Mouse (Mus musculus): ENCODE data around the gene Atp6v0d1.

Gene Atp6v0d1

DNA sequence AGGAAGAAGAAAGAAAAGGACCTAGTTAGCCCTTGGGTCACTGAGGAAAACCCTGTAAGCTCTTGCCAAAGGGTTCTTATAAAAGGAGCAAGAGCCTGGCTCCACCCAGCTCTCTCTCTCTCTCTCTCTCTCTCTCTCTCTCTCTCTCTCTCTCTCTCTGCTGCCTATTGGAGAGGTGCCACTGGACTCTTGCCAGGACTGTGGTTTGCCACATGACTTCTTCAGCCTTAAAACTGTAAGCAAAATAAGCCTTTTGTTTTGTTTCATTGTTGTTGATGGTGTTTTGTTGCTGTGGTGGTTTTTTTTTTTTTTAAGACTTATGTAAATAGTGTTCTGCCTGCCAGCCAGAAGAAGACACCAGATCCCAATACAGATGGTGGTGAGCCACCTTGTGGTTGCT lies 7.6 kb upstream of the Atp6v0d1 start:
- no peak for DNase-seq

DNA sequence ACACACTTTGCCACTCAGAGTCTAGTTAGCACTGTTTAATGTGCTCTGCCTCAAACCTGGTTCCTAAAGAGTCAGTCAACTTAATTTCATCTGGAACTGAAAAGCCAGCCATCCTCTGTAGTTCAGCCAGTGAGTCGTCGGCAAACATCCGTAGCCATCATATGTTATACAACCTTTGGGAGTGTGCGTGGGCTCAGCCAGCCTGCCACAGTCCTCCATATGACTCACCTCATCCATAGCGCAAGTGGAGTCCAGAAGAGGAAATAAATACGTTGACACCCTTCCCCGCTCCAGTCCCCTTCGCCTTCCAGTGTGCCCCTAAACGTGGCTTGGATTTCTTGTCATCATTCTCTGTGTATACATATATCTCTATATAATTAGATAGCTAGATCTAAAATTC lies 6.0 kb upstream of the Atp6v0d1 start:
- no peak for DNase-seq

DNA sequence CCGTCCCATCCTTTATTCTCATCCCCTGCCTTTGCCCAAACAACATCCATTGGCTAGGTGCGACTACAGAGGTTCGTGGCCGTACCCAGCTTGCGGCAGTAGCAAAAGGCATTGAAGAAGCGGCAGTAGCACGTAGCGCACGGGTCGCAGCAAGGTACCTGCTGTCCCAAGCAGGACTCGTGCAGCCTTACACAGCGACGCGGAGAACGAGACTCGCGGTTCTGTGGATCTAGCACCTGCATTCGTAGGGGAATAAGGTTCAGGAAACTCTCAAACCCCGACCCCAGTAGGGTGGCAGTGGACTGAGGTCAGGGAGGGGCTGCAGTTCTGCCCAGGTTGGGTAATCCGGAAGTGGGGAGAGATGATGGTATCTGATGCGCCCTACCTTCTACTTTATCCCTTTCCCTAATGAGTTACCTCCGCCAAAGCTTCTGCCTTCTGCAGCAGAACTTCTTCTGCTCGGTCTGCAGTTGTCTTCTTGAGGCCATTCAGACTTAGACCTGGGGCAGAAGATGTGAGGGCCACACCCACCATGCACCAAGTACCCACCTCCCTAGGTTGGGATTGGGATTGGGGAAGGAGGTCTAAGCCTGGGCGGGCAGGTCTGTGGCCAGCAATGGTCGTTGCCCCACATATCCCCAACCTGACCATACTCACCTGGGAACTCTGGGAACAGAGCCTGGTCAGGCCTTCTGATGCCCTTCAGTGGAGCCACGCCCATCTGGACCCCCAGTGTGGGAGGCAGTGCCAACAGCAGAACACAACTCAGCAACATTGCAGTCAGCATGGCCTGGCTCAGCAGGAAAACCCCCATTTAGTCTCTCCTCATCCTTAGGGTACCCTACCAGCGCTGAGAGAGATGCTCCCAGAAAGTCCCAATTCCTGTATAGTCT lies 1.1 kb upstream of the Atp6v0d1 start:
- DNase-seq = peak; percentile 20 to 41

DNA sequence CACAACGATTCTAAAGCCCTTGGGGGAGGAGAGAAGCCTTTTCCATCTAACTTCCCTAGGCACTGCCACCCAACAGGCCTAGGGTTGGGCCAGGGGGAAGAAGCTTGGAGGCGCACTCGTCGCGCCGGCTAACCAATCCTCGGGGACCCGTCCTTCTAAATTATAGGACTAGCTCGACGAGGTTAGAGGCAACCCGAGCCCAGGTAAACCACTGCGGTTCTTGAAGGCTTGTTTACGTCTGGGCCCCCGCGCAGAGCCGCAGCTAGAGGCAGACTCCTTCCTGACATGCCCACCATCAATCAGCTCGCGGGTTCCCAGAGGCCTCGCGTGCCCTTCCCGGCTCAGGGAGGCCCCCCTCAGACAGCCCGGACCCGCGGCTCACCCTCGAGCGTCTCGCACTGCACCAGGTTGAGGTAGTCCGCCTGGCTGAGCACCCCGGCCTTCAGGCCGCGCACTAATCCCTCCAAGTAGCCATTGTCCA lies 406 bp downstream of the Atp6v0d1 start:
- no peak for DNase-seq

DNA sequence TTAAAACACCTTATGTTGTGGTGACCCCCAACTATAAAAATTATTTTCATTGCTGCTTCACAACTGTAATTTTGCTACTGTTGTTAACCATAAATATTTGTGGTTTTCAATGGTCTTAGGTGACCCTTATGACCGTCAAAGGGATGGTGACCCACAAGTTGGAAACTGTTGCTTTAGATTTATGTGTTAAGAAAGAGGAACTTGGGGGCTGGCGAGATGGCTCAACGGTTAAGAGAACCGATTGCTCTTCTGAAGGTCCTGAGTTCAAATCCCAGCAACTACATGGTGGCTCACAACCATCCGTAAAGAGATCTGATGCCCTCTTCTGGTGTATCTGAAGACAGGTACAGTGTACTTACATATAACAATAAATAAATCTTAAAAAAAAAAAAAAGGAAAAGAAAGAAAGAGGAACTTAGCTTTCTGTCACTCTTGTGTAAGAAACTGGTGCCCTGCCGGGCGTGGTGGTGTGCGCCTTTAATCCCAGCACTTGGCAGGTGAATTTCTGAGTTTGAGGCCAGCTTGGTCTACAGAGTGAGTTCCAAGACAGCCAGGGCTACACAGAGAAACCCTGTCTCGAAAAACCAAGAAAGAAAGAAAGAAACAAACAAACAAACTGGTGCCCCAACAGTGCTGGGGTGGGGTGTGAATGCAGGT lies 1.1 kb downstream of the Atp6v0d1 start:
- DNase-seq = peak in 1 of 2 experiments; percentile 8

DNA sequence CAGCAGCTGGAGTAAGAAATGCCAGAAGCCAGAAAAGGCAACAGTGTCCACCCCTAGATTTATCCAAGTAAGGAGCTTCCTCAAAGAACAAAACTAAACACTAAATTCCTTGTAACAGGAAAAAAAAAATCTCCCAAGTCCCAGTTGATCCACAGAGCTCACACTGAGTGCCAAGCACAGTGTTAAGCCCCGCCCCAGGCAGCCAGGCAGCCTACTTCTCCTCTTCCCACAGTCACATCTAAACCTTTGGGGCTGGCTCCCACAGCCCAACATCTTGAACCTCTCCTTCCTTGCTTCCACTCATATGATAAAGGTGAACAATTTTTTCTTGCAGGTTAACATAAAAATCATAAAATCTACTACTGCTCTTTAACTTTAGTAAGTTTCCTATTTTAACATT lies 2.0 kb downstream of the Atp6v0d1 start:
- no peak for DNase-seq

DNA sequence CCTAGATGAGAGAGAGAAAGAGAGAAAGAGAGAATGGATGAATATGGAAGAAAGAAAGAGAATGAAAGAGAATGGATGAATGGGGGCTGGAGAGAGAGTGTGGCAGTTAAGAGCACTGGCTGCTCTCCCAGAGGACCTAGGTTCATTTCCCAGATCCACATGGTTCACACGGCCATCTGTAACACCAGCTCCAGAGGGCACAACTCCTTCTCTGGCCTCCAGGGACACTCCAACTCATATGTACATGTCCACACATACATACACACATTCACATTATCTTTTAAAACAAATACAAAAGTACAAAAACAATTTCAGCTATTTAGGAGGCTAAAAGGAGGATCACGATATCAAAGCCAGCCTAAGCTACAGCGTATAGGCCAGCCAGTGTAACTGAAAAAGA lies 3.0 kb downstream of the Atp6v0d1 start:
- no peak for DNase-seq

DNA sequence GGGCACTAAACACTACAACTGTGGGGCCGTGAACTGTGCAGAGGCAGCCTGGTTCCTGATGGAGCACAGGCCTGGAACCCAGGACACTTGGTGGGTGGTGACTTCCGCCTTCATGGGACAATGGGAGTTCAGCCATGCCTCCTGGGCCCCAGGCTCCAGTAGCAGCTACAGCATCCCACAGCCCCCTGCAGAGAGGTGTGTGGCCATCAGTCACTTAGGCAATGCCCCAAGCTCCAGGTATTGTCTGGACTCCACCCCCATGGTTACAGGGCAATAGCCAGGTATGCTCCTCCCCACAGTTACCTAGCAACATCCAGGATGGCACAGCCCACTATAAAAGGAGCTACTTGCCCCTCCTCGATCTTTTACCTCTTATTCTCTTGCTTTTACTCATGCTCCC lies 10.6 kb downstream of the Atp6v0d1 start:
- no peak for DNase-seq

DNA sequence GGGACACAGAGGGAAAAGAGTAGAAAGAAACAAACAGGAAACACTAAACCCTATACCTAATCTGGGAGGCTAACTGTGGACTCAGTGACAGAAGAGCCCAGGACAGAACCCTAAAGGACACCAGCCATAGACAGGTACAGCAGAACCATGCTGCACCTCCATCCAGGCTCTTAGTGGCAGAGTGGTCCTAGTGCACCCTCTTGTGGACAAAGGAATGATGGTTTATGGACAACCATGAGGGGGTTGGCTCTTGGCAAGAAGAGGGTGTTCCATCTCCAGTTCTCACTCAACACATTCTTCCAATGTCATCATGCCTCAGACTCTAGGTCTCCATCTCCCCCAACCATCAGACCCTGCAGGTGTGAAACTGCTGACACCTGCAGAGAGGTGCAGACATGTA lies 11.8 kb downstream of the Atp6v0d1 start:
- peak in 1 of 2 experiments; percentile 35 for DNase-seq

DNA sequence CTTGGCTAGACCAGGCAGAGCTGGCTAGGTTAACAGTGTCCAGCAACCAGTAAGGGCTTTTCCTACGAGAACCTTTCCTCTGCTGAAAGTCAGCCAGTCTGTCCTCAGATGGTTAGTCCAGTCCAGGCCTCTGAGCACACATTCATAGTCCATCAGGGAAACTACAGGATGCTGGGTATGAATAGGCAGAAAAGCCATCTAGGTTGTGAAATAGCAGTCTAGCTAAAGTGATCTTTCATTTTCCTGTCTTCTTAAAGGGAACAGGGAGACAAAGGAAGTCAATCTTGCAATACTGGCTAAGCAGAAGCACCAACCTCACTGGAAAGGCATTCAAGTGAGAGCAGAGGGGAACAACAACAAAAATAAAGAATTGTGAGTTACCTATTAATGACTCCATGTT lies 13.0 kb downstream of the Atp6v0d1 start:
- no peak for DNase-seq

DNA sequence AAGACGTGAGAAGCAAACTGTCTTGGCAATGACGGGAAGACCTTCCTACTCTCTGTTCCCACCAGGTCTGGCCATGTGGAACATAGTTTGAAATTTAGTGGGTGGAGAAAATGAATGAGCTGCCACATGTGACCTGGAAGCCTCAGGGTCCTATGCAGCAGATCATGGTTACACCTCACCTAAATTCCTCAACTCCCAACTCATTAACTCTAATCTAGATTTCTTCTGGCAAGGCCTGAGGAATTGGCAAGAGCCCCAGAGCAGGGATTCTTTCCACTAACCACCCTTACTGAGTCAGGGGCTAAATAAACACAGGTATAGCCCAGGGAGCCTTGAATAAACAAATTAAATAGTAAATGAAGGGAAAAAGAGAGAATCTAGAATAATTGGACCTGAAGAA lies 13.8 kb downstream of the Atp6v0d1 start:
- no peak for DNase-seq

DNA sequence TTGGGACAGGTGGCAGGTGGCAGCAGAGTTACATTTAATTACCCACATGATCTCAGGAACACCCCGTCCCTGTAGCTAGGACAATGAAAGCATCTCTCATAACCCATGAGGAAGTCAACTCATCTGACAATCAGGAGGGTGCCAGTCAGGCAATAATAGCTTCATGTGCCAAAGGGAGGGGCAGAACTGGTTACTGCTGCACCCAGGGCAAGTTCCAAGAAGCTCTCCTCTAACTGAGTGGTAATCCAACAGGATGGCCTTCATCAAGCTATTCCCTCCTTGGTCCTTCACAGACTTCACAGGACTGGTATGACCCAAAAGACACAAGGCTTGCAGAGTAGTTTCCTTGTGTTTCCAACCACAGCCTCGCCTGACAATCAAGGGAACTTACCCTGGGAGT lies 15.8 kb downstream of the Atp6v0d1 start:
- DNase-seq = no peak

DNA sequence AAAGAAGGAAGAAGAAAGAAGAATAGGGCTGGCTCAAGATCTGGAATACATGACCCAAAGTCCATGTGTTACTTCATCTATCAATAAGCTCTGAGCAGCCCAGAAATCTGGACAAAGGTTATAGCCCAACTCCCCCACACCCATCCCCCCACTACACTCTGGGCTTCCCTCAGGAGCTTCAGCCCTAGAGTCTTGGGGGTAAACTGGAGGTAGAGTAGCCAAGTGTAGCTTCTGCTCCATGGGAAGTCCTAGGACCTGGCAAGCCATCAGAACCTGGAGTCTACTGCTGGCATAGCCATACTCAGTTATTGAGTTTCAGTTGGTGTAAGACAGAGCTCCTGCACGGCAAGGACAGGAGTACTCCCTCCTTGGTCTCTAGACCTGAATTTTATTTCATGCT lies 16.3 kb downstream of the Atp6v0d1 start:
- DNase-seq = no peak

DNA sequence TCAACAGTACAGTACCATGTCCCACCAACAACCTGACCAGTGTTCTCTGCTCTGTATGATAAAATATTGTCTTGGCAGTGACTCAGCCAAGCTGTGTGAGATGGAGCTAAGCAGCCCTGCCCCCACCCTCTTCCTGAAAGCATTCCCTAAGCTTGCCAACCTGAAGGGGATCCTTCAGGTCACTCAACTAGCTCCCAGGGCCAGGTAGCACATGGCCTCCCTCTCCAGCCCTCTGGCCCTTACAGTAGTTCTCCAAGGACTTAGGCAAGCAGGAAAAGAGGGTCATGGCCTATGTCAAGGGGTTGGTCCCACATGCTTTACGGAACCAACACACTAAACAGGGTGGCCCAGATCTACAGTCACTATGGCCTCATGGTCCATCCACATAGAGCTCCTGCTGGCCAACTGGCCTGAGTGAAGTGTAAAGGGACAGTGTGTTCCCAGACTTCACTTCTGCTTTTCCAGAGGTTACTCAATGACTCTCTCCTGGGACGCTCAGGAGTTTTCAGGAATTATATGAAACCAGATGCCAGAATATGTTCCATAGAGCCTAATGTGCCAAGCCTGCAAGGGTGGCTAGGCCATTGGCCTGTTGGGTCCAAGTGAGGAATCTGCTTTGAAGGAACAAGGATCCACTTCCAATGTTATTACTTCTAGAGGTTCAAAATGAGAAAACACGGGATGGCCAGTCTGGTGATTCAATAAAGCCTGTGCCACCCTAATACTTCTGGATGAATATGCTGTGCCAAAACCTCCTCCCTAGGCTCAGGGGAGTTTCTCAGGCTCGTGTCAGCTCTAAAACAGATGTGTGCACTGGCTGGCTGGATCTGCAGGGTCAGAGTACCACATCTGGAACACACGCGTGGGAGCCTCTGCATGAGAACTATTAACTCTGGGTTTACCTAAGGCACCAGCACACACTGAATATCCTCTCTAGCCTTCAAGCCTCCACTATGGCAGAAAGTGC lies 19.2 kb downstream of the Atp6v0d1 start:
- no peak for DNase-seq

DNA sequence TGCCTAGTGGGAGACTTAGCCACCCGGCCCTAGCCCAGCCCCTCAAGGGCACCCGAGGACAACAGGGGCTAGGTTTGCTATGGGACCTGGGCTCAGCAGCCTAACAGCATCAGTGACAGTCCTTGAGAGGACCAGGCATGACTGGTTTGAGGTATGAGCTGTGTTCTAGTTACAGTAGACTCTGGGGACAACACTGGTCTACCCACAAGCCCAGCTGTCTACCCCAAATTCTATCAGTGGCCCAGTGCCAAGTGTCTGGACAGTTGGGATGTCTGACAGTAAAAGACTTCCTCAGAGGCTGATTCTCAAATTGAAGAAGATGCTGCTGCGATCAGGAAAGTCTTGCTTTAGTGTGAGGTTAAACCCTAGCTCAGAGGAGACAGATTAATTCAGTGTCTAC lies 20.6 kb downstream of the Atp6v0d1 start:
- DNase-seq = no peak

DNA sequence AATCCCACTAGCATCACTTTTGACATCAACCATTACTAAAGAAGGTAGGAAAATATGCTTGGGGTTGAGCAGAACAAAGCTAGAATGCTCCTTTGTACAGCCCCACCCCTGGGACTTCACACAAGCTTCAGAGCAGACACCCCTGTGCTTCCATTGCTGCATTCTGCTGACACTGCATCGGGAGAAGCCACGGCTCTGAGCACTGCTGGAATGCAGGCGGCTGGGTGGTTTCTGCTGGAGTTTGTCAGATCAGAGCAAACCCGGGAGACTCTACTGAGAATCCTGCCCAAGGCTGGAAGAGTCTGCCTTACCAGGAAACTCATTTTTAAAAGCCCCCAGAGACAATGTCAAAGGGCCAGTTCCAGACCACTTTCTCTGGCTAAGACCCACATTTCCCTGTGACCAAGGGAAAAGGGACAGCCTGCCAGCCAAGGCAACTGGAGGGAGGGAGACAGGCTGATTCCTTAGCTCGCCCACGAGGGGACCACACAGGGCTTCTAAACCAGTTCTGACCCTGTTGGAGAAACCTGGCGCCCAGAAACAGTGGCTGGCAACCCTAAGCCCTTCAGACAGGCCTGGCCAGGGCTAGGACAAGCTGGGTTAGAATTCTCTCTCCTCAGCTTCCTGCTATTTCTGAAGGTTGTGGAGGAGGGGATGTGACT lies 21.2 kb downstream of the Atp6v0d1 start:
- no peak for DNase-seq

DNA sequence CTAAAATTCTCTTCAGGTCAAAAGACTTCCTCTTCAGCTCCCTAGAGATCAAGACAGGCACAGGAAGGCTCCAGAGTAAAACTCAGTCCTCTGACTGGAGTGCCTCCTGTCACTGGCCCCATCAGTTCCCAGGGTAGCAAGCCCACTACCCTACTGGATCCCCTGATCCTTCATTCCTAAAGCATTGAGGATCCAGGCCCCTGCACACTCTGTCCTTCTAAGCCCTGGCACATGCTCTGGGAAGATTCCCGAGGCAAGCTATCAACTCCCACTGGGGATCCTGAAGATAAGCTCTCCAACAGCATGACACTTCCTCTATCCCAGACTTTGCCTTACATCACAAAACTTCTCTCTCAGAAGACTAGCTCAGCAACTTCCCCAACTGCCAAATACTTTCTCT lies 22.1 kb downstream of the Atp6v0d1 start:
- no peak for DNase-seq

DNA sequence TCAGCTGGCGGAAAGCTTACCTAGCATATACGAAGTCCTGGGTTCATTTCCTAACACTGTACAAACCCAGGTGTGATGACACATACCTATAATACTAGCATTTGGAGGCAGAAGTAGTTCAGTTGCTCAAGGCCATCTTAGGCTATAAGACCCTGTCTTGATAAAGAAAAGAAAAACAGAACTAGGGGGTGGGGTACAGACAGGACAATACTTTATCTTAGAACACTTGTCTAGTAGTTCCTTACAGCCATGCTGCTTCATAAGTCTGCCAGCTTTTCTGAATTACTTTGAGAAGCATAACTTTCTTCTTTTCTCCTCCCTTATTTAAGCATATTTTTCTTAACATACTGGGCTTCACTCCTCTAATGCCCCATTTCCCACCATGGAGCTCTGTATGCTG lies 23.0 kb downstream of the Atp6v0d1 start:
- no peak for DNase-seq

DNA sequence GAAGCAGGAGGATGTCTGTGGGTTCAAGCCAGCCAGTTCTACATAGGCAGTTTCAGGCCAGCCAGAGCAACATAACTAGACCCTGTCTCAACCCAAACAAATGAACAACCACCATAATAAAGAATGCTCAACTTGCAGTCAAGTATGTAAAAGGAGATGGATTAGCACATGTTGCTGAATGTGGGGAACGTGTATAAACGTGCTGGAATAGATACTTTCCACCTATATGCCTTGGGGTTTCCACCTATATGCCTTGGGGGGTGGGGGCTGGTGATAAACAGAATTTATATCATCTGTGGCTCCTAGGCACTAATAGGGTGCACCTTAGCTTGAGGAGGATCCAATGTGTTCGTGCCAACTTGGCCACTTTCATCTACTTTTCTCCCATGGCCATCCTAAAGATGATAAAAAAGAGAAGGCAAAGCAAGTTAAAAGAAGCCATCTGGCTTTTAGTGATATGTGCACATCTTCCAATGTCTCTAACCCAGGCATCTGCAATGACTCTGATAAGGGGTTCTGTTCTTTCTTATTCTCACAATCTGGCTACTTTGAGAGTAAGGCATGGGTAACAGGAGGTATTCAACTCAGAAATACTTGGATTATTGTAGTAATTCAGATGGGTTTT lies 23.7 kb downstream of the Atp6v0d1 start:
- no peak for DNase-seq

DNA sequence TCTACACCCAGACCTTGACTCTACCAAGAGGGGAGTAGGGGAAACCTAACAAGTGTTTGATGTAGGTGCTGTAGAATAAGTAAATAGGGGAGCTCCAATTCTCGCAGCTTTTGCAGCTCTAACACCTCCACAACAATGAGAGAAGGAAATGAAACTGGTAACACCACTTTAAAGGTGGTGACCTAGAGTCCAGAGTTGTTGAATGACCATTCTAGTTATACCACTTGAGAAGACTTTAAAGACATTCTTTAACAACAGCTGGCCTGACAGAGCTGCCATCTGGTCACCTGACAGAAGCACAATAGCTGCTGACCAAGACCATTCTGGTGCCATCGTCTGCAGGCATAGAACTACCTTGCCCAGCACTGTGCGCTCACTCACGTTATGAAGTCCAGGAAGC lies 26.9 kb downstream of the Atp6v0d1 start:
- no peak for DNase-seq

DNA sequence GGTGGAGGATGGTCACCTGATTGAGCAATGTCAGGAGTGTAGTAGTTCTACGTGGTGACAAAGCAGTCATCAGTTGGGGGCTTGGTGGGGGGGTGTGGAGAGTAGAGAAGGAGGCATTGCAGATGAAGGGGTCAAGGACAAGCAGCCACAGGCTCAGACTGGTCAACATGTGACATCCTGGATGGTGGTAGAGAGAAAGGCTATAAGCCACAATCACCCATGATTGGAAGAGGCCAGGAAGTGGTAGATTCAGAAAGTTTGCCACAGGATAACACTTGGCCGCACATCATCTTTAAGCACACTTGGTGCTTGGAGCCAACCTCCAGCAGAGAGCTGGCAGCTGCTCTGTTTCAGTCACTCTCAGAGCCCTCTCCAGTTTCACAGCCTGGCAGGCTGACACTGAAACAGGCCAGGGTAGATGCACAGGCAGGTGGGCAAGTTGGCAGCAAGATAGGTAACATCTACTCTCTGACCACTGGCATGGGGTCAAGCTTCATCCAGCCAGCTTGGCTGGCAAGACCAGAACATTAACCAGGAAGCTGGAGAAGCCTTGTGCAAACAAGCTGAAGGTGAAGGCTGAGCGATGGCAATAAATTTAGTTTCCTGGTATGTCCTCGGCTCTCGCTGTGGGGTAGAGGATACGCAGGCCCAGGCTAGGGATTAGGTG lies 28.7 kb downstream of the Atp6v0d1 start:
- DNase-seq = no peak

Measured in spleen, adult 18-20 months (tissue).